Mouse (Mus musculus) ES-E14 (cell line): Measurements from ENCODE around the gene Cnot3. TPM values are rescaled to one million over a fixed set of nuclear protein-coding genes. Genes with fewer than 3 reads are reported as not detected.
"Not testable (repeated sequence)": the region's sequence is repeated elsewhere in the genome, so short reads cannot be mapped to it uniquely, and the experiment has no call there.

Experiments
- DNase-seq: peaks from one replicate; pipeline ENCODE4 v3.0.0-alpha.2; 2013; ENCODE audit warnings: low read depth, low spot score
- H3K27ac ChIP-seq: 2 replicates; pipeline ENCODE4 v1.5.1; 2012; ENCODE audit warnings: low read depth, mild to moderate bottlenecking, low read length, moderate library complexity, mixed read lengths; ENCODE audit not compliant: poor library complexity, insufficient read depth, severe bottlenecking
- H3K36me3 ChIP-seq: 2 replicates; pipeline ENCODE4 v1.6.1; 2012; ENCODE audit warnings: mild to moderate bottlenecking, low read length, moderate library complexity, mixed read lengths; ENCODE audit not compliant: control insufficient read depth, poor library complexity, insufficient read depth, severe bottlenecking
- H3K4me1 ChIP-seq, 2 experiments: fragments of 150-350 bp in 1 of 2; sonication (generic) in 1 of 2; 2 replicates each; pipeline ENCODE4 v1.6.1; 2012; ENCODE audit warnings: low read length in 2 of 2, mild to moderate bottlenecking in 1 of 2, mixed read lengths in 1 of 2; ENCODE audit not compliant: control insufficient read depth in 2 of 2, insufficient read depth in 2 of 2, poor library complexity in 1 of 2
- H3K4me3 ChIP-seq, 2 experiments: fragments of 150-350 bp in 1 of 2; sonication (generic) in 1 of 2; 2 replicates each; pipeline ENCODE4 v1.5.1; 2012; ENCODE audit warnings: low read length in 2 of 2, low read depth in 1 of 2, mild to moderate bottlenecking in 1 of 2, mixed read lengths in 1 of 2; ENCODE audit not compliant: insufficient read depth in 1 of 2, poor library complexity in 1 of 2, severe bottlenecking in 1 of 2
- H3K9ac ChIP-seq: 2 replicates; pipeline ENCODE4 v1.6.1; 2012; ENCODE audit warnings: low read depth, mild to moderate bottlenecking, low read length, mixed read lengths; ENCODE audit not compliant: poor library complexity, insufficient read depth, severe bottlenecking
- H3K9me3 ChIP-seq: fragments of 150-350 bp; sonication (generic); 2 replicates; pipeline ENCODE4 v1.6.1; 2012; ENCODE audit warnings: low read depth, mild to moderate bottlenecking, low read length; ENCODE audit not compliant: control insufficient read depth, insufficient read depth
- CHD2 ChIP-seq: IDR thresholded peaks from 2 replicates; pipeline ENCODE4 v1.6.1; 2014; ENCODE audit warnings: mild to moderate bottlenecking, low read depth, low read length, inconsistent platforms
- HCFC1 ChIP-seq: IDR thresholded peaks from 2 replicates; pipeline ENCODE4 v1.6.1; 2012; ENCODE audit warnings: low read length, inconsistent platforms, borderline replicate concordance; ENCODE audit not compliant: insufficient read depth
- MAFK ChIP-seq: IDR thresholded peaks from 2 replicates; pipeline ENCODE4 v1.6.1; 2014; ENCODE audit warnings: mild to moderate bottlenecking, low read depth, low read length, inconsistent platforms; ENCODE audit not compliant: insufficient read depth
- ZC3H11A ChIP-seq: IDR thresholded peaks from 2 replicates; pipeline ENCODE4 v1.6.1; 2012; ENCODE audit warnings: low read depth, mild to moderate bottlenecking, inconsistent platforms, low read length, borderline replicate concordance
- ZNF384 ChIP-seq: IDR thresholded peaks from 2 replicates; pipeline ENCODE4 v1.6.1; 2012; ENCODE audit warnings: low read depth, low read length, inconsistent platforms
- in situ Hi-C, 2 experiments: fragments of 600-800 bp; cut with MboI; formaldehyde crosslinking; loops; one replicate each; pipeline ENCODE4 v1.15.1; 2025; ENCODE audit warnings: low sequenced_read_pairs in 2 of 2, inconsistent platforms in 1 of 2; ENCODE audit not compliant: unreplicated experiment in 2 of 2
- total RNA-seq: library from RNA; depleted of rRNA; stranded (reverse); fragments of 300-350 nt; gene quantifications from 2 replicates; pipeline ENCODE4 v1.2.3, GENCODE M21; 2012

Gene Cnot3
- total RNA-seq, 1 experiment = 47.3 TPM

GRCm38 (mm10) chr7:3705911-3706310 lies 60.8 kb downstream of the Cnot3 start:
- DNase-seq = no peak
- Histone ChIP-seq H3K9ac (peak overlapping the region; percentile 95), H3K27ac (peak overlapping the region; percentile 93; the same call in 1 of the 2 replicates), H3K4me3 (peak overlapping the region; percentile 38 to 85), H3K9me3 (no peaks in the 10 kb centered on the region), H3K36me3 (peaks cover 34% of the 10 kb centered on the region), H3K4me1 (no peaks in the 10 kb centered on the region)
- in situ Hi-C loops = no loop called here
- no peak for TF ChIP-seq HCFC1
- TF ChIP-seq MAFK = no peak
- no peak for TF ChIP-seq ZC3H11A
- TF ChIP-seq ZNF384 = no peak
- TF ChIP-seq CHD2 = no peak

- Histone ChIP-seq H3K4me1 (no peaks in the 10 kb centered on the region), H3K27ac (peak overlapping the region; percentile 93; the same call in 1 of the 2 replicates), H3K9ac (peak overlapping the region; percentile 95), H3K9me3 (no peaks in the 10 kb centered on the region), H3K4me3 (peak overlapping the region; percentile 38 to 85; a peak in 3 of 4 replicates), H3K36me3 (peaks cover 32% of the 10 kb centered on the region)
- no peak for DNase-seq
- no peak for TF ChIP-seq MAFK
- in situ Hi-C loops = no loop called here
Measured at GRCm38 (mm10) chr7:3706343-3706934, 61.4 kb downstream of the Cnot3 start.

- Histone ChIP-seq H3K9ac (peak overlapping the region; percentile 95; the same call in 1 of the 2 replicates), H3K36me3 (peaks cover 32% of the 10 kb centered on the region), H3K4me3 (peak overlapping the region in 1 of 2 experiments; percentile 85; a peak in 1 of 4 replicates), H3K9me3 (no peaks in the 10 kb centered on the region), H3K4me1 (no peaks in the 10 kb centered on the region), H3K27ac (peak overlapping the region; percentile 4; the same call in 1 of the 2 replicates)
- in situ Hi-C loops = no loop called here
- no peak for DNase-seq
- TF ChIP-seq CHD2 (no peak), HCFC1 (no peak), ZNF384 (no peak), MAFK (no peak), ZC3H11A (no peak)
Measured at GRCm38 (mm10) chr7:3707027-3707426, 62.0 kb downstream of the Cnot3 start.

GRCm38 (mm10) chr7:3707568-3708413 lies 62.7 kb downstream of the Cnot3 start:
- peaks cover 32% of the 10 kb centered on the region for H3K36me3 ChIP-seq
- TF ChIP-seq CHD2 (peak; percentile 64; the same call in 1 of the 2 replicates), HCFC1 (no peak)
- peak overlapping the region; percentile 4; the same call in 1 of the 2 replicates for H3K27ac ChIP-seq
- DNase-seq = peak; percentile 36
- H3K9ac ChIP-seq = no peak overlapping the region
- H3K4me3 ChIP-seq = no peak overlapping the region; a peak in 1 of 4 replicates
- in situ Hi-C loops = no loop called here
- no peaks in the 10 kb centered on the region for H3K4me1 ChIP-seq
- no peaks in the 10 kb centered on the region for H3K9me3 ChIP-seq

- H3K9ac ChIP-seq, H3K4me3 ChIP-seq, H3K4me1 ChIP-seq, H3K27ac ChIP-seq, H3K9me3 ChIP-seq, in situ Hi-C loops: not testable (repeated sequence)
- DNase-seq = peak; percentile 34
- H3K36me3 ChIP-seq = peaks cover 32% of the 10 kb centered on the region
Measured at GRCm38 (mm10) chr7:3708447-3708980, 63.4 kb downstream of the Cnot3 start.
